Mouse (Mus musculus): ENCODE results near the gene Zfp503.

Gene Zfp503

DNA sequence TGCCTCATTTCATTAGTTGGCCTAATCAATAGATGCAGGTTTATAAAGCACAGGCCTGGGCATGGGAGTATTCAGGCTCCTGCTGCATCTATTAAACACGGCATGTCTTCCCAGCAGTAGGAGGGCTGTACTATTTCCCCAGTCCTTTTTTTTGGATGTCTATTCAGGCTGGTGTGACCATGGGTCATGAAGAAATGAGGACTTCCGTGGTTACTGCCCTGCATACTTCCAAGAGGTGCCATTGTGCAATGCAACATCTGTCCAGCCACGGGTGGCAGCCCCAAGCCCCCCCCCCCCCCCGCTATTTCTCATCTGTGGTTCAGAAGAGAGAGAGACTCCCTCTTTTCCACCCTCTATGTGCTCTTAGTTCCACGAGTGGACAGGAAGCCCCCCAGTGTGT lies 23.1 kb downstream of the Zfp503 start:
- no peak for DNase-seq

DNA sequence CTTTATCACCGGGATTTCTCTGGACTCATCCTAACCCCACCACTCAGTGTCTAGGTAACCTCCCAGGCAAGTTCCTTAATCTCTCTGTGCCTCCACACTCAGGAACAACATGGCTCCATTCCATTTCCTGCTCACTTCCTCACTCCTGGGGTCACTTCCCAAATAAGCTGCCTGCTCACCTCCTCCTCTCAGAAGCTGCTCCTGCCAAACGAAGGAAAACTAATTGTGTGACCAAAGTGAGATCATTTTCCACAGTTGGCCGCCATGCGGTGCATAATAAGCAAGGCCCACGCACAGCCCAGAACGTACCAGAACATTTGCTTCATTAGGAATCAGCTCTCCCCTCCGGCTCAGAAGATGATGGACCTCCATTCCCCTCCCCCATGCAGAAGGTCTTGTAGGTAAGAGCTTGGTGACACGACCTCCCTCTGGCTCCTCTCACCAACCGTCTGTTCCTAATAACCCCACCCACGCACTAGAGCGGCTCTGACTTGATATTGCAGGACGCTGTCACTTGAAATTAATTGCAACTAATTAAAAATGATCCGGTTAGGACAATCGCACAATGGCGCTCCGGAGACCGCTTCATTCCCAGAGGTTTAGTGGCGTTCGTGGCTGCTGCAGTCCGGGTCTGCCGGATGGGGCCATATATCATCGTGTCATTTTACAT lies 26.9 kb downstream of the Zfp503 start:
- DNase-seq, result peak; percentile 59

GRCm38 (mm10) chr14:21959243-21959642 lies 30.2 kb downstream of the Zfp503 start:
- no peak for DNase-seq

GRCm38 (mm10) chr14:21958643-21959042 lies 30.8 kb downstream of the Zfp503 start:
- no peak for DNase-seq

DNA sequence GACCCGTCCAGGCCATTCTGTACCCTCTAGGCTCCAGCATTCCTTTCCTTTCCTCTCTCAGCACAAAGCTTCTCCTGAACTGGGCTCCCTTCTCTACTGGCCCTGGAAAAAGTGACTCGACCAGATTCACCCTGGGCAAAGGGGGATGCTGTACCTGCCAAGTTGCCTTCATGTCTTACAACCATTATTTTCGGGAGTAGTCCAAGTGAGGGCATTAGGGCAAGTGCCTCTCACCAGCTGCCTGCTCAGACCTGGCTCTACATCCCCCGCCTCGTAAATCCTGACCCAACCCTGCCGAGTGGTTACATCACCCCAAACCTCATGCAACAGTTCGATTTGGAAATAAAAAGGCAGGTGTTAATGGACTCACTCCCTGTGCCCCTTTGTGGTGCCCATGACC lies 36.9 kb downstream of the Zfp503 start:
- no peak for DNase-seq

GRCm38 (mm10) chr14:21951896-21952523 lies 37.4 kb downstream of the Zfp503 start:
- DNase-seq, result no peak

GRCm38 (mm10) chr14:21944946-21945345 lies 44.5 kb downstream of the Zfp503 start:
- DNase-seq, result no peak

DNA sequence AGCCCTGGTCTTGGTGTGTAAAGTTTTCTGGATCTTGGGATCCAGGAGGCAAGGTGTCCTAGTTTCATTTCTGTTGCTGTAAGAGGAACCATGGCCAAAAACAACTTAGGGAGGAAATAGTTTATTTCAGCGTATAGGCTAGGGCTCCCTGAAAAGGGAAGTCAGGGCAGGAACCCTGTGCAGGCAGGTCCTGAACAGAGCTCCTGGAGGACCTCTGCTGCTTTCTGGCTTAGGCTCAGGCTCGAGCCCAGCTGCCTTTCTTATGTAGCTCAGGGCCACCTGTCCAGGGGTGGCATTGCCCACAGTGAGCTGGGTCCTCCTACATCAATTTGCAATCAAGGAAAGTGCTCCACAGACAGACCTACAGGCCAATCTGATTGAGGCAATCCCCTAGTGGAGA lies 47.8 kb downstream of the Zfp503 start:
- DNase-seq, result no peak

DNA sequence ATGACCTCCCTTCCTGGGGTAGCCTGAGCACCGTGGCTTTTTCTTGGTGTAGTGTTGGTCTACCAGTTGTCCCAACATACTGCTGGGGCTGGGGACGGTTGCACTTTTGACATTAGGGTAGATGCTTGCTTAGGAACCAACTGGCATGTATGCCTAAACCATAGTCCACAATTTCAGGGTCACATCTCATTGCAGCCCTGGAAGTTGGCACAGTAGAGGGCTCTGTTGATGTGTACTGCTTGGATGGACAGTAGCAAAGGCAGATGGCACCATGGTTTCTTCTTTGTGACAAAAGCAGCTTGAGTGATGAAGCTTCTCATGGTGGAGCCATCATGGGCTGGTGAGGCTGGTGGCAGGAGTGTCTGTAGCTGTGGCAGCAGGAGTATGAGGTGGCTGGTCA lies 52.3 kb downstream of the Zfp503 start:
- no peak for DNase-seq

DNA sequence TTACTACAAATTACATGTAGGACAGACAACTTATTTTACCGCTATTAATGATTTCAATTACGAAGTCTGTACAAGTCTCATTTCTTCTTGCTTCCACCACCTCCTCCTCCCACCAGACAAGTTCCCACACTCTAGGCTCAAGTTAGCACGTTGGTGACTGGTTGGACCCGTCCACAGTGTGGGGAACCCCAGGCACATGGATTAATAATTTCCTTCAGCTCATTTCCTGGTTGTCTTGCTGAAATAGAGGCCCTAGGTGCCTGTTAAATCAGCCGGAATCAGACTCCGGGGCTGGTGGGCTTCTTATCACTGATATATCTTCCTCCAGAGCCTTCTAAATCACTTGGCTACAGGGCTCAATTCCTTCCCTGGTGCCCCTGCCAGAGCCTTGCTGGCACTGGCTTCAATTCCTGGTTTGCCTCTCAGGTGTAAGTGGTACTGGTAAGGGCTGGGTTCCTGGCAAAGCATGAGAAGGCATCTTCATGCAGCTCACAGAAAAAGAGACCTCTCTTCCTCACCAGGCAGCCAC lies 53.2 kb downstream of the Zfp503 start:
- no peak for DNase-seq
